ENCODE assay signal across 11 mouse cellular contexts in genomic region chr11:109758616-109759215, GRCm38 (mm10). TPM values are rescaled to one million over a fixed set of nuclear protein-coding genes. Genes with fewer than 3 reads are reported as not detected.
A peak's percentile ranks its signal among the peaks of the same experiment; 100 is the strongest.
DNase-seq lines count a peak whose midpoint lies in the region.
"Had no signal": no experiment of that assay in that cellular context is flagged by ENCODE, and none has a peak within 500 bp of the region (broad histone marks: within the 10 kb centered on the region; RNA-seq: fewer than 3 reads in every experiment).

No protein-coding gene starts in this region.

- peak; percentile 10 to 44 for DNase-seq in heart, adult 9 months (ENCODE audit: low spot score in 2 of 2)
- DNase-seq in heart, postnatal 4 days = no peak
- DNase-seq in lung, postnatal 36 days = peak; percentile 42
- DNase-seq in lung, postnatal 4 days = no peak
- peak; percentile 23 to 40 for DNase-seq in heart, postnatal 10 days
- no peak for DNase-seq in yolk sac, embryonic 10.5 days (ENCODE audit: low spot score)
- DNase-seq in limb, embryonic 10.5 days (ENCODE audit: low spot score) = no peak
- DNase-seq: gastrocnemius, postnatal 10 days; right cerebral cortex, postnatal 4 days; thymus, adult 2 months had no signal

- no peaks in the 10 kb centered on the region for H3K36me3 ChIP-seq in limb, embryonic 10.5 days
- H3K36me3 ChIP-seq: midbrain, embryonic 13.5 days had no signal

- WGBS in limb, embryonic 10.5 days = 97% methylated on average over 2 of the region's 2 CpGs

- no peak overlapping the region for H3K4me3 ChIP-seq in limb, embryonic 10.5 days
- H3K4me3 ChIP-seq: midbrain, embryonic 13.5 days had no signal

- H3K27ac ChIP-seq in limb, embryonic 10.5 days = no peak overlapping the region
- H3K27ac ChIP-seq: midbrain, embryonic 13.5 days had no signal

- no peaks in the 10 kb centered on the region for H3K9me3 ChIP-seq in limb, embryonic 10.5 days (replicated peaks)
- H3K9me3 ChIP-seq: midbrain, embryonic 13.5 days had no signal

- no peaks in the 10 kb centered on the region for H3K4me1 ChIP-seq in limb, embryonic 10.5 days
- H3K4me1 ChIP-seq: midbrain, embryonic 13.5 days had no signal

- H3K27me3 ChIP-seq in limb, embryonic 10.5 days (ENCODE audit: low read depth, poor library complexity, severe bottlenecking) = no peaks in the 10 kb centered on the region
- H3K27me3 ChIP-seq: midbrain, embryonic 13.5 days had no signal

- intact Hi-C loops in heart, postnatal 10 days (cut with DNase I) = no loop called here

RNA-seq across cellular contexts. Expression of gene Fam20a, which starts 36.6 kb away (rescaled TPM):
- 1 to 10 TPM; 5.1 to 5.8 TPM for total RNA-seq in heart, postnatal 4 days (2021)
- 1 to 10 TPM; 6.2 to 7.6 TPM for total RNA-seq in heart, postnatal 10 days (2021)
- 0.13 and 0.25 TPM in 2 replicates for polyA plus RNA-seq in limb, embryonic 10.5 days (2016; fragmentation: Nextera tagmentation; extraction: Ambion mirVana)

Comparison
In these comparisons a context has a peak if more than half of its experiments do, and no peak if none do; other contexts are left out.
1. DNase-seq: peak in heart, adult 9 months (2 of 2), lung, postnatal 36 days (single experiment) and heart, postnatal 10 days (2 of 2); none in heart, postnatal 4 days (single experiment), lung, postnatal 4 days (0 of 2), yolk sac, embryonic 10.5 days (single experiment) and limb, embryonic 10.5 days (single experiment).